In the genomic region with DNA sequence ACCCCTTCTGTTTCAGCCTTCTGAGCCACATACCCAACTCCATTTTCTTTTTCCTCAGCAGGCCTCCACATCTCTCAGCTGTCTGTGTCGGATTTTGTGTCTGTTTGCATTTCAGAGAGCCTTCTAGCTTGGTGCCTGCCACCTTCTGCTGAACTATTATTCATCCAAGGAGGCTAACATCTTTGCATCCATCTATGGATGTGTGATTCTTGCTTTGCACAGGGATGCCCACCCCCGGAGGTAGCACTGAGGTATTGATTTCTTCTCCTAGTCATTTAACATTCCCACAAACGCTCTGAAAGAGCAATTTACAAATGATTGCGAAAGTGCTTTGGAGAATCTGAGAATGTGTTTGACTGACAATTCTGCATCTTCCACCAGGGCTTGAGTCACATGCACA, we compare ENCODE assay signal across 16 mouse cellular contexts.
DNase-seq lines count a peak whose midpoint lies in the region; ATAC-seq lines count a peak whose summit lies in the region.
"Had no signal": no experiment of that assay in that cellular context is flagged by ENCODE, and none has a peak within 500 bp of the region (broad histone marks: within the 10 kb centered on the region; RNA-seq: fewer than 3 reads in every experiment).

No protein-coding gene starts in this region.

- H3K4me1 ChIP-seq in forebrain, embryonic 16.5 days (replicated peaks; ENCODE audit: control insufficient read depth, insufficient read depth, low read length), result peaks cover 15% of the 10 kb centered on the region
- H3K4me1 ChIP-seq in forebrain, embryonic 11.5 days (replicated peaks; ENCODE audit: control insufficient read depth, insufficient read depth, low read length), result 0 out of 2 replicates have a peak, but pooled peaks cover 3% of the 10 kb centered on the region
- peaks cover 14% of the 10 kb centered on the region for H3K4me1 ChIP-seq in neural tube, embryonic 12.5 days
- peaks cover 41% of the 10 kb centered on the region for H3K4me1 ChIP-seq in hindbrain, embryonic 15.5 days (replicated peaks)
- peaks cover 19% of the 10 kb centered on the region; the same call in 1 of the 2 replicates for H3K4me1 ChIP-seq in neural tube, embryonic 14.5 days (ENCODE audit: control insufficient read depth, insufficient read depth, low read length)
- H3K4me1 ChIP-seq: heart, embryonic 12.5 days; liver, embryonic 13.5 days; megakaryocyte, embryonic 14.5 days had no signal

- H3K27ac ChIP-seq in forebrain, embryonic 16.5 days (ENCODE audit: low read length), result peak overlapping the region; percentile 60
- no peak overlapping the region for H3K27ac ChIP-seq in forebrain, embryonic 11.5 days (ENCODE audit: low read depth, low read length)
- peak overlapping the region; percentile 43; the same call in 1 of the 2 replicates for H3K27ac ChIP-seq in neural tube, embryonic 12.5 days
- H3K27ac ChIP-seq in hindbrain, embryonic 15.5 days (replicated peaks), result peak overlapping the region; percentile 76
- peak overlapping the region; percentile 71 for H3K27ac ChIP-seq in neural tube, embryonic 14.5 days (ENCODE audit: low read depth, low read length)
- H3K27ac ChIP-seq: liver, embryonic 13.5 days had no signal

- no peak overlapping the region for H3K4me2 ChIP-seq in forebrain, embryonic 16.5 days (ENCODE audit: low read length)
- no peak overlapping the region for H3K4me2 ChIP-seq in forebrain, embryonic 11.5 days (ENCODE audit: low read depth, low read length, severe bottlenecking)
- no peak overlapping the region for H3K4me2 ChIP-seq in neural tube, embryonic 12.5 days (replicated peaks)
- H3K4me2 ChIP-seq in hindbrain, embryonic 15.5 days, result no peak overlapping the region
- H3K4me2 ChIP-seq in neural tube, embryonic 14.5 days (ENCODE audit: low read depth, low read length), result no peak overlapping the region
- H3K4me2 ChIP-seq: heart, embryonic 12.5 days; liver, embryonic 13.5 days had no signal

- H3K9ac ChIP-seq in forebrain, embryonic 16.5 days (replicated peaks; ENCODE audit: low read depth, low read length), result no peak overlapping the region
- no peak overlapping the region for H3K9ac ChIP-seq in forebrain, embryonic 11.5 days (ENCODE audit: low read length)
- H3K9ac ChIP-seq in neural tube, embryonic 12.5 days, result no peak overlapping the region
- no peak overlapping the region for H3K9ac ChIP-seq in hindbrain, embryonic 15.5 days
- 0 out of 2 replicates have a peak overlapping the region, but pooled peaks have one; percentile 2 for H3K9ac ChIP-seq in neural tube, embryonic 14.5 days (replicated peaks; ENCODE audit: low read depth, low read length)
- H3K9ac ChIP-seq: heart, embryonic 12.5 days; liver, embryonic 13.5 days had no signal

- no peaks in the 10 kb centered on the region for H3K27me3 ChIP-seq in forebrain, embryonic 16.5 days (replicated peaks; ENCODE audit: control insufficient read depth, insufficient read depth, low read length)
- peaks cover 4% of the 10 kb centered on the region; the same call in 1 of the 2 replicates for H3K27me3 ChIP-seq in forebrain, embryonic 11.5 days (ENCODE audit: control insufficient read depth, insufficient read depth, low read length)
- H3K27me3 ChIP-seq in neural tube, embryonic 12.5 days (replicated peaks), result no peaks in the 10 kb centered on the region
- H3K27me3 ChIP-seq in hindbrain, embryonic 15.5 days, result no peaks in the 10 kb centered on the region
- no peaks in the 10 kb centered on the region for H3K27me3 ChIP-seq in neural tube, embryonic 14.5 days (ENCODE audit: control insufficient read depth, insufficient read depth, low read length)
- H3K27me3 ChIP-seq: heart, embryonic 12.5 days; liver, embryonic 13.5 days had no signal

- ATAC-seq in forebrain, embryonic 16.5 days, result peak; percentile 13; the same call in 1 of the 2 replicates
- ATAC-seq in forebrain, embryonic 11.5 days (replicated peaks; ENCODE audit: low FRiP score), result no peak
- ATAC-seq in neural tube, embryonic 12.5 days (ENCODE audit: low FRiP score, low read depth), result no peak
- 0 out of 2 replicates have a peak, but pooled peaks have one; percentile 16 for ATAC-seq in hindbrain, embryonic 15.5 days (ENCODE audit: low FRiP score, low read depth)
- ATAC-seq in neural tube, embryonic 14.5 days (ENCODE audit: low read depth), result peak; percentile 29; the same call in 1 of the 2 replicates
- ATAC-seq: lung, postnatal 0 days had no signal

- no peak overlapping the region for H3K4me3 ChIP-seq in forebrain, embryonic 16.5 days (replicated peaks; ENCODE audit: low read length)
- H3K4me3 ChIP-seq in forebrain, embryonic 11.5 days (ENCODE audit: low read depth, low read length), result no peak overlapping the region
- H3K4me3 ChIP-seq in neural tube, embryonic 12.5 days, result no peak overlapping the region
- H3K4me3 ChIP-seq in hindbrain, embryonic 15.5 days, result no peak overlapping the region
- H3K4me3 ChIP-seq in neural tube, embryonic 14.5 days (ENCODE audit: low read depth, low read length), result no peak overlapping the region
- H3K4me3 ChIP-seq: heart, embryonic 12.5 days; liver, embryonic 13.5 days; megakaryocyte, embryonic 14.5 days had no signal

- H3K9me3 ChIP-seq in forebrain, embryonic 16.5 days (ENCODE audit: control insufficient read depth, low read length), result no peaks in the 10 kb centered on the region
- H3K9me3 ChIP-seq in forebrain, embryonic 11.5 days (ENCODE audit: control insufficient read depth, low read length), result no peaks in the 10 kb centered on the region
- no peaks in the 10 kb centered on the region for H3K9me3 ChIP-seq in neural tube, embryonic 12.5 days
- H3K9me3 ChIP-seq in hindbrain, embryonic 15.5 days, result no peaks in the 10 kb centered on the region
- H3K9me3 ChIP-seq in neural tube, embryonic 14.5 days (ENCODE audit: control insufficient read depth, low read length), result no peaks in the 10 kb centered on the region
- H3K9me3 ChIP-seq: heart, embryonic 12.5 days; liver, embryonic 13.5 days had no signal

- no peak for DNase-seq in forebrain, embryonic 11.5 days (ENCODE audit: low spot score)
- no peak for DNase-seq in neural tube, embryonic 10.5 days (ENCODE audit: extremely low spot score, low spot score)
- DNase-seq in cerebellum, adult 11-12 months, result no peak
- DNase-seq in thymus, postnatal 10 days (ENCODE audit: low spot score in 2 of 2), result no peak
- DNase-seq: gastrocnemius, postnatal 36 days; heart, postnatal 4 days; kidney, adult 9 months; liver, embryonic 13.5 days; thymus, postnatal 25 days had no signal

- 57% methylated on average over 4 of the region's 4 CpGs for WGBS in forebrain, embryonic 16.5 days
- 79% methylated on average over 4 of the region's 4 CpGs for WGBS in forebrain, embryonic 11.5 days
- WGBS in neural tube, embryonic 12.5 days, result 66% methylated on average over 4 of the region's 4 CpGs
- WGBS in hindbrain, embryonic 15.5 days, result 48% methylated on average over 4 of the region's 4 CpGs
- 55% methylated on average over 4 of the region's 4 CpGs for WGBS in neural tube, embryonic 14.5 days

- H3K36me3 ChIP-seq in forebrain, embryonic 16.5 days (ENCODE audit: control insufficient read depth, insufficient read depth), result no peaks in the 10 kb centered on the region
- H3K36me3 ChIP-seq in forebrain, embryonic 11.5 days (ENCODE audit: control insufficient read depth, insufficient read depth, low read length), result no peaks in the 10 kb centered on the region
- H3K36me3 ChIP-seq in neural tube, embryonic 12.5 days, result no peaks in the 10 kb centered on the region
- H3K36me3 ChIP-seq in hindbrain, embryonic 15.5 days, result no peaks in the 10 kb centered on the region
- H3K36me3 ChIP-seq in neural tube, embryonic 14.5 days (ENCODE audit: control insufficient read depth, insufficient read depth, low read length), result no peaks in the 10 kb centered on the region
- H3K36me3 ChIP-seq: heart, embryonic 12.5 days; liver, embryonic 13.5 days had no signal

Comparison
In these comparisons a context has a peak if more than half of its experiments do, and no peak if none do; other contexts are left out.
1. ATAC-seq: peak in forebrain, embryonic 16.5 days (single experiment), hindbrain, embryonic 15.5 days (single experiment) and neural tube, embryonic 14.5 days (single experiment); none in forebrain, embryonic 11.5 days (single experiment) and neural tube, embryonic 12.5 days (single experiment).